Mouse (Mus musculus): ENCODE measurements at regions not wholly inside any gene's neighbourhood (a gene's known extent, or its start where the extent isn't known, plus 50 kb on each side); places are given as distances from the start of the nearest gene placed in this dataset.

GRCm38 (mm10) chr2:169357400-169357799 lies 230.1 kb downstream of the Gm11011 start:
- no peak for TF ChIP-seq CTCF (IDR thresholded peaks at IDR 0.05; ENCODE audit: low read depth)
- no peak overlapping the region for H3K4me3 ChIP-seq (ENCODE audit: low read depth, low read length)
- no peak overlapping the region for H3K27ac ChIP-seq (ENCODE audit: low read depth, low read length)
- H3K4me1 ChIP-seq (ENCODE audit: insufficient read depth), result no peaks in the 10 kb centered on the region
- H3K27me3 ChIP-seq (ENCODE audit: insufficient read depth, low read length), result no peaks in the 10 kb centered on the region
- H3K4me2 ChIP-seq (ENCODE audit: low read depth), result no peak overlapping the region
- DNase-seq, result no peak
- no peaks in the 10 kb centered on the region for H3K36me3 ChIP-seq (ENCODE audit: insufficient read depth)
- H3K9me3 ChIP-seq (ENCODE audit: low read length), result no peaks in the 10 kb centered on the region
- 32% methylated on average over 10 of the region's 10 CpGs for WGBS
- H3K9ac ChIP-seq, result no peak overlapping the region
- no peak for ATAC-seq

GRCm38 (mm10) chr2:169351547-169351946 lies 236.0 kb downstream of the Gm11011 start:
- WGBS, result 91% methylated on average over 7 of the region's 7 CpGs
- no peaks in the 10 kb centered on the region for H3K36me3 ChIP-seq (ENCODE audit: insufficient read depth)

GRCm38 (mm10) chr2:169346107-169346506 lies 241.4 kb downstream of the Gm11011 start:
- DNase-seq (peak; percentile 9), ATAC-seq (0 out of 2 replicates have a peak, but pooled peaks have one; percentile 12)
- no peaks in the 10 kb centered on the region for H3K4me1 ChIP-seq (ENCODE audit: insufficient read depth)
- H3K4me3 ChIP-seq (ENCODE audit: low read depth, low read length), result no peak overlapping the region
- WGBS, result 18% methylated on average over 10 of the region's 10 CpGs
- no peaks in the 10 kb centered on the region for H3K9me3 ChIP-seq (ENCODE audit: low read length)
- H3K4me2 ChIP-seq (ENCODE audit: low read depth), result no peak overlapping the region
- TF ChIP-seq CTCF (IDR thresholded peaks at IDR 0.05; ENCODE audit: low read depth), result no peak
- H3K9ac ChIP-seq, result no peak overlapping the region
- no peak overlapping the region for H3K27ac ChIP-seq (ENCODE audit: low read depth, low read length)
- H3K36me3 ChIP-seq (ENCODE audit: insufficient read depth), result no peaks in the 10 kb centered on the region
- no peaks in the 10 kb centered on the region for H3K27me3 ChIP-seq (ENCODE audit: insufficient read depth, low read length)

More at GRCm38 (mm10) chr2:169351547-169351946, 236.0 kb downstream of the Gm11011 start:
- TF ChIP-seq CTCF (IDR thresholded peaks at IDR 0.05; ENCODE audit: low read depth), result no peak
- H3K27ac ChIP-seq (ENCODE audit: low read depth, low read length), result no peak overlapping the region
- no peak overlapping the region for H3K4me2 ChIP-seq (ENCODE audit: low read depth)
- DNase-seq (no peak), ATAC-seq (no peak)
- no peak overlapping the region for H3K4me3 ChIP-seq (ENCODE audit: low read depth, low read length)
- no peaks in the 10 kb centered on the region for H3K27me3 ChIP-seq (ENCODE audit: insufficient read depth, low read length)
- no peaks in the 10 kb centered on the region for H3K4me1 ChIP-seq (ENCODE audit: insufficient read depth)
- H3K9ac ChIP-seq, result no peak overlapping the region
- no peaks in the 10 kb centered on the region for H3K9me3 ChIP-seq (ENCODE audit: low read length)

- WGBS, result 80% methylated on average over 5 of the region's 5 CpGs
- no peaks in the 10 kb centered on the region for H3K9me3 ChIP-seq (ENCODE audit: low read length)
- no peak overlapping the region for H3K4me2 ChIP-seq (ENCODE audit: low read depth)
- no peak overlapping the region for H3K4me3 ChIP-seq (ENCODE audit: low read depth, low read length)
- no peak overlapping the region for H3K27ac ChIP-seq (ENCODE audit: low read depth, low read length)
- no peaks in the 10 kb centered on the region for H3K27me3 ChIP-seq (ENCODE audit: insufficient read depth, low read length)
- TF ChIP-seq CTCF (IDR thresholded peaks at IDR 0.05; ENCODE audit: low read depth), result no peak
- DNase-seq, result peak; percentile 19
- ATAC-seq, result peak; percentile 59
- H3K4me1 ChIP-seq (ENCODE audit: insufficient read depth), result no peaks in the 10 kb centered on the region
- H3K36me3 ChIP-seq (ENCODE audit: insufficient read depth), result no peaks in the 10 kb centered on the region
- H3K9ac ChIP-seq, result no peak overlapping the region
These were observed 268.0 kb downstream of the Gm11011 start for GRCm38 (mm10) chr2:169319521-169319920.

- DNase-seq, result no peak
- Histone ChIP-seq H3K9ac (no peak overlapping the region), H3K36me3 (ENCODE audit: insufficient read depth) (no peaks in the 10 kb centered on the region), H3K4me2 (ENCODE audit: low read depth) (no peak overlapping the region), H3K27ac (ENCODE audit: low read depth, low read length) (no peak overlapping the region), H3K4me1 (ENCODE audit: insufficient read depth) (no peaks in the 10 kb centered on the region), H3K9me3 (ENCODE audit: low read length) (no peaks in the 10 kb centered on the region), H3K27me3 (ENCODE audit: insufficient read depth, low read length) (no peaks in the 10 kb centered on the region), H3K4me3 (ENCODE audit: low read depth, low read length) (no peak overlapping the region)
- no peak for ATAC-seq
- WGBS, result 13% methylated on average over 2 of the region's 2 CpGs
- no peak for TF ChIP-seq CTCF (IDR thresholded peaks at IDR 0.05; ENCODE audit: low read depth)
These were observed 273.1 kb downstream of the Gm11011 start for GRCm38 (mm10) chr2:169314396-169314930.

GRCm38 (mm10) chr2:169311821-169312220 lies 275.7 kb downstream of the Gm11011 start:
- no peak overlapping the region for H3K27ac ChIP-seq (ENCODE audit: low read depth, low read length)

GRCm38 (mm10) chr2:169311356-169311755 lies 276.2 kb downstream of the Gm11011 start:
- 40% methylated on average over 4 of the region's 4 CpGs for WGBS
- H3K27ac ChIP-seq (ENCODE audit: low read depth, low read length), result no peak overlapping the region
- no peaks in the 10 kb centered on the region for H3K27me3 ChIP-seq (ENCODE audit: insufficient read depth, low read length)
- H3K9me3 ChIP-seq (ENCODE audit: low read length), result no peaks in the 10 kb centered on the region
- ATAC-seq, result no peak
- no peak for TF ChIP-seq CTCF (IDR thresholded peaks at IDR 0.05; ENCODE audit: low read depth)
- no peak overlapping the region for H3K4me2 ChIP-seq (ENCODE audit: low read depth)
- H3K9ac ChIP-seq, result no peak overlapping the region
- no peaks in the 10 kb centered on the region for H3K4me1 ChIP-seq (ENCODE audit: insufficient read depth)
- DNase-seq, result no peak
- H3K4me3 ChIP-seq (ENCODE audit: low read depth, low read length), result no peak overlapping the region
- H3K36me3 ChIP-seq (ENCODE audit: insufficient read depth), result no peaks in the 10 kb centered on the region

More at GRCm38 (mm10) chr2:169311821-169312220, 275.7 kb downstream of the Gm11011 start:
- H3K9ac ChIP-seq, result no peak overlapping the region
- WGBS, result 10% methylated on average over 12 of the region's 12 CpGs
- no peak overlapping the region for H3K4me3 ChIP-seq (ENCODE audit: low read depth, low read length)
- no peaks in the 10 kb centered on the region for H3K36me3 ChIP-seq (ENCODE audit: insufficient read depth)
- TF ChIP-seq CTCF (IDR thresholded peaks at IDR 0.05; ENCODE audit: low read depth), result no peak
- ATAC-seq (no peak), DNase-seq (peak; percentile 25)
- H3K4me1 ChIP-seq (ENCODE audit: insufficient read depth), result no peaks in the 10 kb centered on the region
- H3K9me3 ChIP-seq (ENCODE audit: low read length), result no peaks in the 10 kb centered on the region
- H3K4me2 ChIP-seq (ENCODE audit: low read depth), result no peak overlapping the region
- no peaks in the 10 kb centered on the region for H3K27me3 ChIP-seq (ENCODE audit: insufficient read depth, low read length)

Measured in forebrain, postnatal 0 days (tissue).